Mouse (Mus musculus): ENCODE measurements at regions not wholly inside any gene's neighbourhood (a gene's known extent, or its start where the extent isn't known, plus 50 kb on each side); places are given as distances from the start of the nearest gene placed in this dataset.

GRCm38 (mm10) chr6:59261866-59262265, 53.2 kb downstream of the Tigd2 start:
- no peak overlapping the region for H3K9ac ChIP-seq (replicated peaks; ENCODE audit: low read depth, low read length)
- H3K9me3 ChIP-seq (replicated peaks; ENCODE audit: control insufficient read depth, low read length) = no peaks in the 10 kb centered on the region
- 28% methylated on average over 2 of the region's 2 CpGs for WGBS
- no peaks in the 10 kb centered on the region for H3K27me3 ChIP-seq (ENCODE audit: control insufficient read depth, insufficient read depth, low read length)
- ATAC-seq (ENCODE audit: insufficient read depth, low read depth) (peak; percentile 90), DNase-seq (ENCODE audit: low spot score) (peak; percentile 66)
- H3K27ac ChIP-seq (ENCODE audit: low read depth) = peak overlapping the region; percentile 40
- no peak for TF ChIP-seq EP300 (IDR thresholded peaks at IDR 0.05; ENCODE audit: low read depth)
- no peak for TF ChIP-seq CTCF (IDR thresholded peaks at IDR 0.05; ENCODE audit: low read depth)
- H3K4me1 ChIP-seq (ENCODE audit: control insufficient read depth, insufficient read depth) = no peaks in the 10 kb centered on the region
- H3K4me3 ChIP-seq (ENCODE audit: low read depth, low read length) = no peak overlapping the region
- H3K36me3 ChIP-seq (replicated peaks; ENCODE audit: control insufficient read depth, insufficient read depth, low read length) = no peaks in the 10 kb centered on the region
- H3K4me2 ChIP-seq (ENCODE audit: low read depth, low read length) = no peak overlapping the region

- Histone ChIP-seq H3K27me3 (ENCODE audit: control insufficient read depth, insufficient read depth, low read length) (no peaks in the 10 kb centered on the region), H3K4me1 (ENCODE audit: control insufficient read depth, insufficient read depth) (no peaks in the 10 kb centered on the region), H3K9me3 (replicated peaks; ENCODE audit: control insufficient read depth, low read length) (no peaks in the 10 kb centered on the region), H3K36me3 (replicated peaks; ENCODE audit: control insufficient read depth, insufficient read depth, low read length) (no peaks in the 10 kb centered on the region), H3K9ac (replicated peaks; ENCODE audit: low read depth, low read length) (no peak overlapping the region), H3K4me2 (ENCODE audit: low read depth, low read length) (no peak overlapping the region), H3K4me3 (ENCODE audit: low read depth, low read length) (no peak overlapping the region), H3K27ac (ENCODE audit: low read depth) (no peak overlapping the region)
- ATAC-seq (ENCODE audit: insufficient read depth, low read depth) = no peak
- DNase-seq (ENCODE audit: low spot score) = no peak
- TF ChIP-seq CTCF (IDR thresholded peaks at IDR 0.05; ENCODE audit: low read depth) = no peak
- no peak for TF ChIP-seq EP300 (IDR thresholded peaks at IDR 0.05; ENCODE audit: low read depth)
Measured at GRCm38 (mm10) chr6:59264965-59265364, 56.3 kb downstream of the Tigd2 start.

GRCm38 (mm10) chr6:59274135-59274534, 65.5 kb downstream of the Tigd2 start:
- no peaks in the 10 kb centered on the region for H3K36me3 ChIP-seq (replicated peaks; ENCODE audit: control insufficient read depth, insufficient read depth, low read length)
- no peaks in the 10 kb centered on the region for H3K27me3 ChIP-seq (ENCODE audit: control insufficient read depth, insufficient read depth, low read length)
- 51% methylated on average over 3 of the region's 3 CpGs for WGBS
- no peaks in the 10 kb centered on the region for H3K9me3 ChIP-seq (replicated peaks; ENCODE audit: control insufficient read depth, low read length)
- DNase-seq (ENCODE audit: low spot score) = no peak
- no peak overlapping the region for H3K4me2 ChIP-seq (ENCODE audit: low read depth, low read length)
- 0 out of 2 replicates have a peak, but pooled peaks cover 4% of the 10 kb centered on the region for H3K4me1 ChIP-seq (ENCODE audit: control insufficient read depth, insufficient read depth)
- no peak overlapping the region for H3K27ac ChIP-seq (ENCODE audit: low read depth)
- H3K9ac ChIP-seq (replicated peaks; ENCODE audit: low read depth, low read length) = no peak overlapping the region
- TF ChIP-seq CTCF (IDR thresholded peaks at IDR 0.05; ENCODE audit: low read depth) (no peak), EP300 (IDR thresholded peaks at IDR 0.05; ENCODE audit: low read depth) (no peak)
- no peak for ATAC-seq (ENCODE audit: insufficient read depth, low read depth)
- H3K4me3 ChIP-seq (ENCODE audit: low read depth, low read length) = no peak overlapping the region
